Mouse (Mus musculus) retina, embryonic 14.5 days (tissue): ENCODE data around the gene Mtif3.
A peak's percentile ranks its signal among the peaks of the same experiment; 100 is the strongest.

Source experiments
- DNase-seq: peaks from one replicate; pipeline ENCODE4 v3.0.0-alpha.2; 2015; ENCODE audit warnings: low spot score

Mtif3 gene

DNA sequence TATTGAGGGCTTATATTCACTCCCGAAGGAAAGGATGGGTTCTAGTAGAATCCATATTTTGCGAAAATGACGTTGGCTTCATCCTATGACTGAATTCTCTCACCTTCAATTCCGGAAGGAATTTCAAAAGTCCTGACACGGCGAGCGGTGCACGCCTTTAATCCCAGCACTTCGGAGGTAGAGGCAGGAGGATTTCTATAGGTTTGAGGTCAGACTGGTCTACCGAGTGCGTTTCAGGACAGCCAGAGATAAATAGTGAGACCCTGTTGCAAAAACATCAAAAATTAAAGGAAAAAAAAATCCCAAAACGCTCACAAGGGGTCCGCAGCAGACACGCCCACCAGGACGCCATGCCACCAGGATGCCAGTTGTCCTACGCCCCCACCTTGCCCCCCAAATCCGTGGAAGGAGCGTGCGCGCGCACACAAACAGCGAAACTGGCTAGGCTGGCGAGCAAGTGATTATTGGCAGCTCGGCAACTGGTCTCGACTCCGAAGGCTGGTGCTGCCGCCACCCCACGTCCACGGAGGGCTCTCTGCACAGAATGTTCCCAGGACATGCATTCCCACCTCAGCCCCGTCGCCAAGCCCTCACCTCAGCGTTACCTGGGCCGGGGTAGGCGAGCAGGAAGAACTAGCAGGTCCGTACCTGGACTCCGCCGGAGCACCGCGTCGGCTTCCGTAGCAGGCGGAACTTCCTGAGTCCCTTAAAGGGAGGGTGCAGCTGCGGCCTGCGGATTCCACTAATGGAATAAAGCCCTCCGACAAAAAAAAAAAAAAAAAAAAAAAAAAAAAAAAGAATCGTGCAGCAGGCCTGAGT is at the start of gene Mtif3:
Gene Mtif3 (minus strand): TSS at position 683 of the 819 bp plus-strand sequence.
- peak; percentile 91 for DNase-seq

DNA sequence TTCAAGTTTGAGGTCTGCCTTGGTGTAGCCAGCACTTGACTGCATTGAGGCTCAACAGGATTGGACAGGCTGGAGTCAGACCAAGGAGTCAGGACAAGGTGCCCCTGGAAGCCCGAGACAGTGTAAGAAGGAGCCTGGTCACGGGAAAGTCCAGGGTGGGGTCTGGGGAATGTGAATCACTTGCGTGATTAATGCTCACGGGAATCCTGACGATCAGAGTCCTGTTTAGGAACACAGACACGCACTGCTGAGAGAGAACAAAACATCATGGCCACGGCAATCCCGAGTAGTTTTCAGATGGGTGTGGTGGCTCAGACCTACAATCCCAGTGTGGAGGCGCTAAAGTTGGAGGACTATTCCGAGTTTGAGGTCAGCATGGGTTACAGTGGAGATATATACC is 47.7 kb upstream of the Mtif3 start:
- DNase-seq, result no peak

DNA sequence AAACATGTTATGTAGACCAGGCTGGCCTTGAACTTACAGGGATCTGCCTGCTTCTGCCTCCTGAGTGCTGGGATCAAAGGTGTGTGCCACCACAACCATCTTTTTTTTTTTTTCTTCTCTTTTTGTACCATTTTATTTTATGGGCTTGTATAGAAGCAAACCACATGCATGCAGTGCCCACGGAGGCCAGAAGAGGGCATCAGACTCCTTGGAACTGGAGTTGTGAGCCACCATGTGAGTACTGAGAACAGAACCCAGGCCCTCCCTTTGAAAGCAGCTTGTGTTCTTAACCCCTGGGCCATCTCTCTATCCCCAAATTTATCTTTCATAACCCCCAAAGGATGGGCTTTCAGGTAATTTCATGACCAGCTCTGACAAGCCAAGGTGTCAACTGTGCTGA is 39.7 kb upstream of the Mtif3 start:
- DNase-seq, result no peak

DNA sequence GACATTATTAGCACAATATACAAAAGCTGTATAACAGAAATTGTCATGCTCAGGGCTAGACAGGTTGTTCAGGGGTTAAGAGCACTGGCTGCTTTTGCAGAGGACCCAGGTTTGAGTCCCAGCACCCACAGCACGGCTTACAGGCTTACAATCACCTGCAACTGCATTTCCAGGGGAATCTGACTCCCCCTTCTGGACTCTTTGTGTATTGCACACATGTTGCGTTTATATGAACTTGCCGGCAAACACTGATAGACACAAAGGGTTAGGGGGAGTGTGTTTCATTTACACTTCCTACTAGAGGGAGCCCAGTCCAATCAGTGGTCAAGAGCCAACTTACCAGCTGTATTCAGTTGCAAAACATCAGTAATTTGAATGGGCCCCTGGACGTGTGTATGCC is 37.7 kb upstream of the Mtif3 start:
- DNase-seq, result no peak

DNA sequence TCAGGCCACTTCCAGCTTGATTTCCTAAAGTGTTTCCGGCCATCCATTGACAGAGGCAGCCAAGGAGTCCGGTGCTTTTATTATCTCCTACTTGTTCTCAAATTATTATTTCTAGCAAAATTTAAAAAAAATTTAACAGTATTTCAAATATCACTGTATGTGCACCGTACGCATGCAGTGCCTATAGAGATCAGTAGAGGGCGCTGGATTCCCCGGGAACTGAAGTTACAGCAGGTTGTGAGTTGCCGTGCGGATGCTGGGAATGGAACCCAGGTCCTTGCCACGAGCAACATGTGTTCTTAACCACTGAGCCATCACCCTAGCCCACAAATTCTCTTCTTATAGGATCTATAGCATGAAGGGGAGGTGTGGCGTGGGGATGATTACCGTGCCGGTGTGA is 35.2 kb upstream of the Mtif3 start:
- DNase-seq, result no peak

DNA sequence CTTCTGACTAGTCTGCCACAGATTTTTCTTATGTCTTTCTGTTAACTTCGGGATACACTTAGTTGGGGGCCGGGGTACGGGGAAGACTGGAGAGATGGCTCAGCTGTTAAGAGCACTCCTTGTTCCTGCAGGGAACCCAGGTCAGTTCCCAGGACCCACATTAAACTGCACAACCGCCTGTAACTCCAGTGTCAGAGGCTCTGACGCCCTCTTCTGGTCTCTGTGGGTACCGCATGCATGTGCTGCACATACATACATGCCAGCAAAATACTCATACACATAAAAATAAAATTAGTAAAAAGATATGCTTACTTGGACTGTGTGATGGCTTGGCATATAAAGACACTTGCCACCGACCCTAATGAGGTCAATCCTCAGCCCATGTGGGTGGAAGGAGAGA is 33.2 kb upstream of the Mtif3 start:
- no peak for DNase-seq

DNA sequence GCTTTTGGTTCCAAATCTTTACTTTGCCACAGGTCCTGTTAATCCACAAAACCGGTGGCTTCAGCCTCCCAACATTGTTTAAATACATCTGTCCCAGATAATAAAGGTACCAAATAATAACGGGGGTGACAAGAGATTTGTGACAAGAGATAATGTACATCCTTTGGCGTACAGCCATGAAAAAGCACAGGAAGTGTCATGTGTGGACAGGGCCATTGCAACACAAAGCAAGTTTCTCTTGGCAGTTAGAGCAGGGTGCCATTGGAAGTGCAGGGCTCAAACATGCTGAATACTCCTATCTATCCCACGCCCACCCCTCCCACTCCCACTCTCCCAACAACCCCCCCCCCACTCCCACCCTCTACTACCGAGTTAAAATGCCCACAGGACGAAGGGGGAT is 31.4 kb upstream of the Mtif3 start:
- no peak for DNase-seq

DNA sequence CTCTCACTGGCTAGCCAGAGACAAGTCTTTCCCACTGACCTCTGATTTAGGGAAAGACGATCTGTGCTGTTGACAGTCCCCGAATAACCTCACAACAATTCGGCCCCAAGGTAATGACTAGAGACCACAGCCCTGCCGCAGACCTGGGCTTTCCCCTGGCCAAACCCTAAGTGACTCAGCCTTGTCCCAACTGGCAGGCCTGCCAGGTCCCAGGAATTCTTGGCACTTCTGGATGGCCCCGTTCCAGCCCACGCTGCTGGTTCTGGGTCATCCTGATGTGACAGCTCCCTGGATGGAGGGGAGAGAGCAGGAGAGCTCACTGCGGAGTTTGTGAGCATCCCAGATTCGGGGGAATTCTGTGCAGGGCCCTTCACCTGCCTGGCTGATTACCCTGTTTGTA is 29.9 kb upstream of the Mtif3 start:
- no peak for DNase-seq

DNA sequence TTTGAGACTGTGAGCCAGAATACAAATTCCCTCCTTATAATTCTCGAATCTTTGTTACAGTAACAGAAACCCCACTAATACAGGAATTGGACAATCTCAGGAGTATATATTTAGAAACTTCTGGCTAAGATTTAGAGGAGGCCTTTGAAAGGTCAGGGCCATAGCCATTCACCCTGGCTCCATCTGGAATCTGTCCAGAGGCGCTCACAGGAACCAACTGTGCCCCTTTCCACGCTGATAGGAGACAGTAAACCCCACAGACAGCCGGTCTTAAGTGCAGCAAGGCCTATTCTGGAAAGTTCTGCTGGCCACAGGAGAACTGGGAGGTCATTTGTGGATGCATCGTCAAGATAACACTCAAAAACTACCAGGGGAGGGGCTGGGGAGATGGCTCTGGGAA is 25.5 kb upstream of the Mtif3 start:
- no peak for DNase-seq

DNA sequence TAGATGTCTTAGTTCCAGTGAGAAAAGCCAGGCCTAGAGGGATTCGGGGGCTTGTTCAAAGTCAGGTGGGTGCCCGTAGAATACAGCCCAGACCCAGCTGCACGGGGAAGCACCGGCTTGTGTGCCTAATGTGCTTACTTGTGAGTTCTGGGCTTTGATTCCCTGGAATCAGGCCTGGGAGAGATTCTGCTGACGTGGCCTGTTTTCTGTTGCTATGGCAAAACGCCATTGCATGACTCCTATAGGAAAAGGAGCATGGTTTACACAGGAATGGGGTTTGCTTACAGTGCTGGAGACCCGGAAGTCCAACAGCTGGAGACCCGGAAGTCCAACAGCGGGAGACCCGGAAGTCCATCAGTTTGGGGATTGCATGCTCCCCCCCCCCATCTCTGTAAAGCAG is 24.0 kb upstream of the Mtif3 start:
- no peak for DNase-seq

DNA sequence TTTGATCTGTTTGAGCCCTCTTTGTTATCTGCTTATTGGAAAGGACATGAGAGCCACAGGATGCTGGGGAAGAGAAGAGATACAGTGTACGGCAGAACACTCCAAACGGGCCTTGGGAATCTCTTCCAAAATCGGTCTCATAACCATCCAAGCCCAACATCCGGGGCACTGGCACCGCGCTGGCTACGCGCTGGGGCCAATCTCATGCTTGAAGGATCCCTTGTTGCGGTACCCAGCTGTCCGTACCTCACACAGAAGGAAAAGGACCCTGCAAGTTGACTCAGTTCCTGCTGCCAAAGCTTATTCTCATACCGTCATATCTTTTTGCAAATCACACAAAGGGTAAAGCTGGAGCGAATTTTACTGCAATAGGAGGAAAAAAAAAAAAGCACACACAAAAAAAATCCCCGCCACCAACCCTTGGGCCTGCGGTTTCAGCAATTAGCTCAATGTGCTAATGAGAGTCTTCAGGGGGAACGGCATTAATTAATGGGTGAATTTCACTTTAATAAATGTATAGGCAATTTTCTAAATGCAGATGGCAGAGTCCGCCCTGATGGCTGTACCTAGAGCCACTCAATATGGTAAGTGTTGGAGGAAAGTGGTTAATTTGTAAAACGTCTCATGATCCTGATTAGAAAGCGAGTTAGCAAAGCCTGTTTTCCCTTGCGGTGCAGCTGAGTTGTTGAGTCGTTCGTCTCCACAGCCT is 22.3 kb upstream of the Mtif3 start:
- peak; percentile 42 for DNase-seq

DNA sequence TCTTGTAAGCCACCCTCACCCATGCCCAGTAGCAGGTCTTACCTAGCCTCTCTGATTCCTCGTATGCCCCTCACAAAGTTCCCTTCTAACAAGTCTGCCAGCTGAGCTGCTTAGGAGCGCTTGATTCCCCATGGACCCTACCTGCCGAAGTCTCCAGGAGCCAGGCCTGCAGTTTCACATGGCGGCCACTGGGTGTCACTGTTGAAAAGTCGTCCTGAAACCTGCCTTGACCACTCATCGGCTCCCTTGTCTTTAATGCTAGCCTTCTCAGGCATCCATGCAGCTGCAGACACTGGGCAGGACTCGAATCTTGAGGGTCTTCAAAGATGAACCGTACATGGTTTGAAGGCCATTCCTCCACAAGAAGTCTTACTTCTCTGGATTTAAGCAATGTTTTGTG is 19.6 kb upstream of the Mtif3 start:
- DNase-seq, result peak; percentile 84

DNA sequence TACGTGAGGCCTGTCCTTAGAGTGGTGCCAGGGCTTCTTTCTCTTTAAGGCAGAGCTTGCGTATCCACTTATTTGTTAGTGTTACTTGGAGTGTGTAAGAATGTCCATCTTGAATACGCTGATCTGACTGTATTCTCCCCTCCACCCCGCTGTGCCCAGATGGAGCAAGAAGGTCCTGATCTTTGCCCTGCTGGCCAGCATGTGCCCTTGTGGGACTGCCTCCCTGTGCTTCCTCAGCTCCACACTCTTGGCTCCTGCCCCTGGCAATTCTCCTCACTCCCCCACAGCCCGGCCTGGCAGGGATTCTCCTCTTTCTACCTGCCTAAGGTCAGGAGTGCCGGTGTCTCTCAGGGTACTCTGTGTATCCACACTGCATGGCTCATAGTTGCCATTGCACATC is 17.8 kb upstream of the Mtif3 start:
- DNase-seq, result no peak

DNA sequence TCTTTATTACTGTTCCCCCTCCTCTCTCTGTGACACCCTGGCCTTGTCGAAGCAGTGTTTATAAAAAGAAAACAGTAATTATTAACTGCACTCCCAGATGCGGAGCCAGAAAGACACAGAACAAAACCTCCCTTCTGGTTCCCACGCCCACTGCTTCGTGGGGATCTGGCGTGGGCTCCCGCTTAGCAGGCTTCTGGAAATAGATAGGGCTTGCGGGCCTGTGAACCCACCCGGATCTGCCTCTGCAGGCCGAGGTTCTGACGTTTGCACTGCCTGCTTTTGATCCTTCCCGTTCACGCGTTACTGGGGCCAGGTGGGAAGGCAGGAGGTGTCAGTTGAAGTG is 11.2 kb upstream of the Mtif3 start:
- DNase-seq, result no peak

DNA sequence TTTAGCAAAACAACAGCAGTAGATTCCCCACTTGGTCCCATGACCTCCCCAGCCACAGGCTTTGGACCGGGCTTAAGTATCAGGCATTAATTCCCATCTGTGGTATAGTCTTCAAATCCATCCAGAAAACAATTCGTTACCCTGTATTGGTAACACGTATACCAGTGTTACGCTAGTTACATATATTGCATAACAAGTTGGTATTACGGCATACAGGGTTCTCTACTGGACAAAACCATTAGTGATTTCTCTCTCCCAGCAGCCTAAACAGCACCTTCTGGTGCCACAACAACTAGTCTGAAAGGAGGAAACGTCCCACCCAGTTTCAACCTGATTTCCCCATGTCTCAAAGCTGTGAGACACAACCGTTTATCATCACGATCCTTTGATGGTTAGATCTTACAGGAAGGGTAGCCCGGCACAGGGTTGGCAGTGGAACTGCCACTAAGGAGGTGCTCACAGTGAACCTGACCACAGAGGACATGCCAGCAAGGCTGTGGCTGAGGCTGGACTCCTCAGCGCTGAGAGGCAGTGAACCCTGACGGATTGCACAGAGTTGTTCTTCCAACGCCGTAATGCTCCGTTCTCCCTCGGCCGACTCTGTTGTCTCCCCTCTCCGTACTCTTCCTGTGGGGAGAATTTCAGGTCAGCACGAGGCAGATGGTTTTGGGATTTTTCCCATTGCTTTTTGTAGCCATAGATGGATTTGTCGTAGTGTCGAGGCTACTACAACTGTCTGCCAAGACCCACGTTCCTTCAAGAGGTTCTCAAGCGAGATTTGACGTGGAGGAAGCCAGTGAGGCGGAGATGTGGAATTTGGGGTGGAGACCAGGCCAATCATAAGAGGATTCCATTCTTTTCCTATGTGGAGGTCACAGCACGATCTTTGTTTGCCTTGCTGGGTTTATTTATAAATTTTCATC is 10.5 kb upstream of the Mtif3 start:
- DNase-seq, result no peak

DNA sequence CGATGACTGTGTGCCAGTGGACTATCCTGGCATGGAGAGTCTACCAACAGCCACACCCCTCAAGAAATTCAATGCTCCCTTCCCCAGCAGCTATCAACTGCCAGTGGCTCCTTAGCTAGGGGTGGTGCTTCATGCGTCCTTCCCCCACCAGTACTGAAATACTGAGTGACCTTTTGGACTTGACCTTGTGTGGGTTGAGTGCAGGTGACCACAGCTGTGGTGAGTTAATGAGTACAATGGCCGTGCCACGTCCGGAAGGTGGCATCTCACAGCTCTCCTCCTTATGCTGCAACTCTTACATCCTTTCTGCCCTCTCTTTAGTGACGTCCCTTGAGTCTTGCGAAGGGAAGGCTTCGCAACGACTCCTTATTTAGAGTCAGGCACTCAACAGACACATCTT is 9.8 kb upstream of the Mtif3 start:
- no peak for DNase-seq

DNA sequence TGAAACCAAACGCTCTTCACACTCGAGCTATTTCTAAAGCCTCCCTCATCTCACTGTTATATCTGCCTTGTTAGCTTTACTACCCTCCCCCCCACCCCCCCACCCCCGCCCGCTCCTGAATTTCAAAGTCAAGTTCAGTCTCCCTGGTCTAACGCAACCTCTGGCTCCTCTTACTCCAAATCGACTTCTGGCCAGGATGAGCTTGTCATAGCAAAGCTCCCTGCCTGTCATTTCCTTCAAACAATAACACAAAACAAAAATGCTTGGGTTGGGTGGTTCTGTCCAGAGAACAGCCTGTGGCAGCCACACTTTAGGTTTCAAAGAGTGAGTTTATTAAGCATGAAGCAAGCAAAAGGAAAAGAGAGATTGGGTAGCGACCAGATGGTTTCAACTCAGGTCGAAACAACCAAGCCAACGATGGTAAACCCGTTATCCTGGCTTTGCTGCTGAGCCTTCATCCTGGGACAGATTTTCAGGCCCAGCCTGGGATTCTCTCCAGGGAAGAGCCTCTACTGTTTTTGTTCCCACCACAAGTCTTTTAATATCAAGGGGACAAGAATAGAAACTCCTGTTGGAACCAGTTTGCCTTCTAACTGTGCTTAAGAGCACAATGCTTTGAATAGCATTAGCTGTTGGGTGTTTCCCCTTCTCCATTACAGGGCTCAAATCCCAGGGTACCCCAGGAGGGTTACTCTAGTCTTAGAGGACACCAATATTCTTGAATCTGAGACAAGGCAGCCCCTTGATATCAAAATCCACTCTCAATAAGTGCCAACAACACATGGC is 8.4 kb upstream of the Mtif3 start:
- DNase-seq, result no peak

DNA sequence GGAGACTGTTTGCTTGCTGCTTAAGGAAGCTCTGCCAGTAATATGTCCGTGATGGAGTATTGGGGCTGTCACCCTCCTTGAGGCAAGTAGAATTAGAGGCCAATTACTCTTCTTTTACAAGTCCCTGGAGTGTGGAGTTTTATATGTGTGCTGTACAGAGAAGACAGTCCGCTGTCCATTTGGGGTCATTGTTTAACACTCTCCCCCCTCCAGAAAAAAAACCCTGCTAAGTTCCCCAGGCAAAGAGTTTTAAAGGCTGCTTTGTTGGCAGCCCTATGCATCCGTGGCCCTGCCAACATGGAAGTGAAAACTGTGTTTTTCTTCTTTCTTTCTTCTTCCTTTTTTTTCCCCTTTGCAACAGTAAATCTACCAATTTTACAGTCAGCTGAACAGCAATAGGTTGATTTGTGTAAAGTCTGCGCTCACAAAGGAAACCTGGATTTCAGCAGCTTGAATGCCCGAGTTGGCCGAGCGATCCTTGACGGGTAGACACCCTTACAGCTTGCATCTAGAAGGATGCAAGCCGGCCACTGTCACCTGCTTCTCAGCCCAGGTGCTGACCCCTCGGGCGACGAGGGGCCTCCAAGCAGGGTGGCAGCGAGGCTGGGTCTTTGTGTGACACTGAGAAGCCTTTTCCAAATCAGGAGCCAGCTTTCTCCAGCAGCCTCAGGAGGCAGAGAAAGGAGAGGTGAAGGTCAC is 5.2 kb upstream of the Mtif3 start:
- DNase-seq, result peak; percentile 30

DNA sequence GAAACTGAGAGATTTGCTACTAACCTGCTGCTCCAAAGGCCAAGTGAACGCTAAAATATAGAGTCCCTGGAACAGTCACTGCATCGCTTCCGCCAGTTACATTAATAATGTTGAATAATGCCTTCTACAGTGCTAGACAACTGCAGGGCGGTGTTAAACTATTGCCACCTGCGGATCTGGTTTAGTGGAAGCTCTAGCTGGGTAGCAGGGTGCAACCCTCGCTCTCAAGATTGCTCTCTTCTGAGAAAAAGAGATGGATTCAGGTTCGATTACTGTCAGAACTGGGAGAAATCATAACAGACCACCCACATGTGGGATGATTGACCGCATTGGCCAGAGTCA is 308 bp upstream of the Mtif3 start:
- DNase-seq, result no peak

DNA sequence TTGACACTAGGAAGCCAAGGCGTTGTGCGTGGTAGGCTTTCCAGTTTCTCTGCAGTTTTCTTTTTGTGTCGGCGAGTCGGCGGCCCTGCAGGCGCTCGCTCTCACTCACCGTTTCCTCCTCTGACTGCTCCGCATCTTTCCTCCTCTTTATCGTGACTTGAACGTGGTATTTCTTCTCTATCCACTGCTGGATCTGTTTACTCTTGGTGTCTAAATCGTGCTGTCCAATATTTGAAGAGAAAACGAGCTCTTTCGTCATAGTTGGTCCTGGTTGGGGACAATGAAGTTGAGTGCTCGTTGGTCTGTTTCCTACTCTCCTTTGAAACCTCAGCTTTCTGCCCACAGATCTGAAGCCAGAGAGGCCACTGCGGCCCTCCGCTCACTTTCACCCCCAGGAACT is 6.9 kb downstream of the Mtif3 start:
- no peak for DNase-seq

DNA sequence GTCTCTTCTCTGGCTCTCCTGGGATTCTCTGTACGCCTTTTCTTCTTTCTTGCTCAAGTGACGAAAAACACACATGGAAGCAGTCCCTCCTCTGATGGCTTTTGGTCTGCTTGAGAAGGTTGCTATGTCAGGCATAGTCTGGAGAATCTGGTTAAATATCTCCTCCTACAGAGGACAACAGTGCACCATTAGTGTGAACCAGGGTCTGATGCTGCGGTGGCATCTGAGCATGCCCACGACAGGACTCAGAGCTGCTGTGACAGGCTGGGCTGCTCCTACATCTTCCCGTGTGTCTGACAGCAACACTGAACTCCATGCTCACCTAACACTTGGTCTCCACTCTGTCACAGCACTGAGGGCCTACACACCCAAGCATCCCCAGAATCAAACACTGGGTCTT is 7.9 kb downstream of the Mtif3 start:
- DNase-seq, result no peak

DNA sequence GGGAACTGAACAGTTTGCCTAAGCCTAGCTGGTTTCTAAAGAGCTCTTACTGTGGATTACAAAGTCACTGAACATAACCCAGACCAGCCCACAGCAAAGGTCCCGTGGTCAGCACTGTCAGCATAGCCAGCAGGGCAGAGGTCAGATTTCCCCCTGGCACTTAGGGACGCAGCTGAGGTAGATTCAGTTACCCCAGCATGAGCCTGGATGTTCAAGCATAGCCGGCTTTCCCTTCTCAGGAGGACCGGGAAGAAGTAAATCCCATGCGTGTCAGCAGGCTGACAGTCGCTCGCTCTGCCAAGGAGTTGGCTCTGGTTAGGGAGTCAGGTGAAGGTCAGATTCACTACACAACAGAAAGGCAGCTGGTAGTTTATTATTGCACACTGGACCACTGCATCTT is 9.0 kb downstream of the Mtif3 start:
- DNase-seq, result no peak
